In genomic region chr11:68355561-68355960, GRCm38 (mm10) we compare ENCODE assay signal across 28 mouse cellular contexts. TPM values are rescaled to one million over a fixed set of nuclear protein-coding genes. Genes with fewer than 3 reads are reported as not detected.
DNase-seq lines count a peak whose midpoint lies in the region; ATAC-seq and TF ChIP-seq lines count a peak whose summit lies in the region.
"Had no signal": no experiment of that assay in that cellular context is flagged by ENCODE, and none has a peak within 500 bp of the region (broad histone marks: within the 10 kb centered on the region; RNA-seq: fewer than 3 reads in every experiment).

No protein-coding gene starts in this region.

- DNase-seq in forebrain, embryonic 14.5 days (ENCODE audit: low spot score), result peak; percentile 10
- peak; percentile 35 for DNase-seq in brain, adult 2 months (ENCODE audit: low read depth, low spot score)
- DNase-seq in cerebellum, adult 2 months, result peak; percentile 25 to 43
- peak; percentile 78 to 79 for DNase-seq in cerebellum, postnatal 14 days
- no peak for DNase-seq in spleen, postnatal 14 days (ENCODE audit: low spot score in 2 of 2)
- DNase-seq: adrenal gland, postnatal 10 days; gastrocnemius, postnatal 14 days; kidney, adult 11 months; kidney, postnatal 14 days; right cerebral cortex, adult 18-20 months; spleen, adult 18-20 months; thymus, adult 2 months; thymus, postnatal 36 days had no signal

- H3K36me3 ChIP-seq in forebrain, embryonic 14.5 days (ENCODE audit: control insufficient read depth, insufficient read depth, low read length), result no peaks in the 10 kb centered on the region
- no peaks in the 10 kb centered on the region for H3K36me3 ChIP-seq in forebrain, embryonic 12.5 days (replicated peaks)
- no peaks in the 10 kb centered on the region for H3K36me3 ChIP-seq in neural tube, embryonic 15.5 days
- H3K36me3 ChIP-seq: embryonic facial prominence, embryonic 15.5 days; G1E; heart, embryonic 10.5 days; heart, embryonic 15.5 days; hindbrain, embryonic 13.5 days; limb, embryonic 13.5 days; lung, embryonic 15.5 days had no signal

- H3K9ac ChIP-seq in forebrain, embryonic 14.5 days (ENCODE audit: low read length), result no peak overlapping the region
- H3K9ac ChIP-seq in forebrain, embryonic 12.5 days, result no peak overlapping the region
- no peak overlapping the region for H3K9ac ChIP-seq in neural tube, embryonic 15.5 days (replicated peaks)
- H3K9ac ChIP-seq: embryonic facial prominence, embryonic 15.5 days; forebrain, embryonic 13.5 days; heart, embryonic 15.5 days; hindbrain, embryonic 13.5 days; limb, embryonic 13.5 days; lung, embryonic 15.5 days had no signal

- H3K27ac ChIP-seq in forebrain, embryonic 14.5 days (ENCODE audit: low read depth, low read length), result no peak overlapping the region
- no peak overlapping the region for H3K27ac ChIP-seq in forebrain, embryonic 12.5 days
- H3K27ac ChIP-seq in cerebellum, adult 2 months (ENCODE audit: insufficient read depth, low read length), result no peak overlapping the region
- H3K27ac ChIP-seq in neural tube, embryonic 15.5 days (replicated peaks), result no peak overlapping the region
- H3K27ac ChIP-seq: embryonic facial prominence, embryonic 10.5 days; embryonic facial prominence, embryonic 15.5 days; forebrain, embryonic 13.5 days; heart, embryonic 10.5 days; heart, embryonic 15.5 days; hindbrain, embryonic 13.5 days; limb, embryonic 13.5 days; lung, embryonic 15.5 days; stomach, postnatal 0 days had no signal

- TF ChIP-seq CTCF in cerebellum, adult 2 months (IDR thresholded peaks at IDR 0.05; ENCODE audit: borderline replicate concordance, insufficient read depth, low read depth, low read length), result no peak

- no peak for ATAC-seq in forebrain, embryonic 14.5 days
- no peak for ATAC-seq in forebrain, embryonic 12.5 days (ENCODE audit: low FRiP score)
- ATAC-seq in neural tube, embryonic 15.5 days (ENCODE audit: low FRiP score), result no peak
- ATAC-seq: forebrain, embryonic 13.5 days; inflammation-experienced regulatory T-cells, adult 6 months had no signal

- TF ChIP-seq POLR2A in cerebellum, adult 2 months (IDR thresholded peaks at IDR 0.05; ENCODE audit: borderline replicate concordance, insufficient read depth, low read length), result no peak

- WGBS in forebrain, embryonic 14.5 days, result 67% methylated on average over 8 of the region's 8 CpGs
- WGBS in forebrain, embryonic 12.5 days, result 80% methylated on average over 8 of the region's 8 CpGs
- WGBS in cerebellum, adult 2 months, result 25% methylated on average over 8 of the region's 8 CpGs
- whole genome bisulfite sequencing in neural tube, embryonic 15.5 days, result 55% methylated on average over 8 of the region's 8 CpGs

- H3K4me3 ChIP-seq in forebrain, embryonic 14.5 days (ENCODE audit: low read depth, low read length), result no peak overlapping the region
- H3K4me3 ChIP-seq in forebrain, embryonic 12.5 days (replicated peaks), result no peak overlapping the region
- H3K4me3 ChIP-seq in cerebellum, adult 2 months (replicated peaks; ENCODE audit: insufficient read depth, low read depth, low read length), result no peak overlapping the region
- H3K4me3 ChIP-seq in neural tube, embryonic 15.5 days (replicated peaks), result no peak overlapping the region
- H3K4me3 ChIP-seq: embryonic facial prominence, embryonic 10.5 days; embryonic facial prominence, embryonic 15.5 days; forebrain, embryonic 13.5 days; heart, embryonic 10.5 days; heart, embryonic 15.5 days; hindbrain, embryonic 13.5 days; limb, embryonic 13.5 days; lung, embryonic 15.5 days had no signal

- no peaks in the 10 kb centered on the region for H3K4me1 ChIP-seq in forebrain, embryonic 14.5 days (ENCODE audit: control insufficient read depth, insufficient read depth, low read length)
- H3K4me1 ChIP-seq in forebrain, embryonic 12.5 days, result 0 out of 2 replicates have a peak, but pooled peaks cover 5% of the 10 kb centered on the region
- H3K4me1 ChIP-seq in cerebellum, adult 2 months (ENCODE audit: control insufficient read depth, insufficient read depth, low read length), result peaks cover 6% of the 10 kb centered on the region; the same call in 1 of the 2 replicates
- peaks cover 17% of the 10 kb centered on the region for H3K4me1 ChIP-seq in neural tube, embryonic 15.5 days
- H3K4me1 ChIP-seq: embryonic facial prominence, embryonic 15.5 days; limb, embryonic 13.5 days; lung, embryonic 15.5 days had no signal

- no peak overlapping the region for H3K4me2 ChIP-seq in forebrain, embryonic 14.5 days (ENCODE audit: low read length)
- H3K4me2 ChIP-seq in forebrain, embryonic 12.5 days, result no peak overlapping the region
- no peak overlapping the region for H3K4me2 ChIP-seq in neural tube, embryonic 15.5 days
- H3K4me2 ChIP-seq: embryonic facial prominence, embryonic 15.5 days; forebrain, embryonic 13.5 days; heart, embryonic 15.5 days; hindbrain, embryonic 13.5 days; limb, embryonic 13.5 days; liver, embryonic 11.5 days; lung, embryonic 15.5 days; midbrain, embryonic 11.5 days had no signal

- H3K27me3 ChIP-seq in forebrain, embryonic 14.5 days (replicated peaks; ENCODE audit: control insufficient read depth, insufficient read depth, low read length), result no peaks in the 10 kb centered on the region
- no peaks in the 10 kb centered on the region for H3K27me3 ChIP-seq in forebrain, embryonic 12.5 days
- no peaks in the 10 kb centered on the region; the same call in 1 of the 2 replicates for H3K27me3 ChIP-seq in cerebellum, adult 2 months (ENCODE audit: control insufficient read depth, insufficient read depth, low read length)
- no peaks in the 10 kb centered on the region for H3K27me3 ChIP-seq in neural tube, embryonic 15.5 days (replicated peaks)
- H3K27me3 ChIP-seq: embryonic facial prominence, embryonic 15.5 days; forebrain, embryonic 13.5 days; heart, embryonic 15.5 days; hindbrain, embryonic 13.5 days; lung, embryonic 15.5 days had no signal

- no peaks in the 10 kb centered on the region; the same call in 1 of the 2 replicates for H3K9me3 ChIP-seq in forebrain, embryonic 14.5 days (replicated peaks; ENCODE audit: control insufficient read depth, low read length)
- H3K9me3 ChIP-seq in forebrain, embryonic 12.5 days, result no peaks in the 10 kb centered on the region
- H3K9me3 ChIP-seq in neural tube, embryonic 15.5 days (replicated peaks), result no peaks in the 10 kb centered on the region
- H3K9me3 ChIP-seq: embryonic facial prominence, embryonic 10.5 days; embryonic facial prominence, embryonic 15.5 days; forebrain, embryonic 13.5 days; heart, embryonic 10.5 days; heart, embryonic 15.5 days; hindbrain, embryonic 13.5 days; limb, embryonic 13.5 days; lung, embryonic 15.5 days had no signal

RNA-seq across cellular contexts. Expression of gene Ntn1, which starts 45.1 kb away (rescaled TPM):
- polyA plus RNA-seq in forebrain, embryonic 14.5 days (2014; fragmentation: Nextera tagmentation; extraction: Ambion mirVana), result 3.5 TPM in 2 replicates
- 14.2 and 18.1 TPM in 2 replicates for polyA plus RNA-seq in forebrain, embryonic 12.5 days (2016; fragmentation: Nextera tagmentation; extraction: Ambion mirVana)
- 22.0 and 26.2 TPM in 2 replicates for polyA plus RNA-seq in cerebellum, adult 2 months (2012; rRNA removed)
- 25.7 and 28.9 TPM in 2 replicates for polyA plus RNA-seq in neural tube, embryonic 15.5 days (2015; fragmentation: Nextera tagmentation; extraction: Ambion mirVana)
- polyA plus RNA-seq: G1E had no signal

Comparison
In these comparisons a context has a peak if more than half of its experiments do, and no peak if none do; other contexts are left out.
1. DNase-seq: peak in forebrain, embryonic 14.5 days (single experiment), brain, adult 2 months (single experiment), cerebellum, adult 2 months (2 of 2) and cerebellum, postnatal 14 days (2 of 2); none in spleen, postnatal 14 days (0 of 2).